Mouse (Mus musculus) heart, embryonic 12.5 days (tissue): ENCODE data around the gene Bhlha15. TPM values are rescaled to one million over a fixed set of nuclear protein-coding genes. Genes with fewer than 3 reads are reported as not detected.

ENCODE experiments used
- ATAC-seq: fragments of 200-750 bp; cut with Nextera tagmentation; 2 replicates; pipeline ENCODE4 v1.8.0; 2017; ENCODE audit warnings: moderate TSS enrichment, moderate library complexity; ENCODE audit not compliant: insufficient number of reproducible peaks, low FRiP score
- H3K27ac ChIP-seq: fragments of 300-500 bp; sonication (generic); 2 replicates; pipeline ENCODE4 v1.5.1; 2016; ENCODE audit warnings: mild to moderate bottlenecking, moderate library complexity; ENCODE audit not compliant: poor library complexity, severe bottlenecking
- H3K27me3 ChIP-seq: fragments of 300-500 bp; sonication (generic); replicated peaks from 2 replicates; pipeline ENCODE4 v1.6.1; 2016; ENCODE audit warnings: mild to moderate bottlenecking, moderate library complexity
- H3K36me3 ChIP-seq: fragments of 300-500 bp; sonication (generic); 2 replicates; pipeline ENCODE4 v1.6.1; 2016; ENCODE audit warnings: mild to moderate bottlenecking, moderate library complexity
- H3K4me1 ChIP-seq: fragments of 300-500 bp; sonication (generic); replicated peaks from 2 replicates; pipeline ENCODE4 v1.6.1; 2016; ENCODE audit warnings: mild to moderate bottlenecking
- H3K4me2 ChIP-seq: fragments of 300-500 bp; sonication (generic); 2 replicates; pipeline ENCODE4 v1.6.1; 2016; ENCODE audit warnings: mild to moderate bottlenecking, moderate library complexity
- H3K4me3 ChIP-seq: fragments of 300-500 bp; sonication (generic); 2 replicates; pipeline ENCODE4 v1.5.1; 2016; ENCODE audit warnings: mild to moderate bottlenecking
- H3K9ac ChIP-seq: fragments of 300-500 bp; sonication (generic); 2 replicates; pipeline ENCODE4 v1.6.1; 2016; ENCODE audit warnings: mild to moderate bottlenecking, moderate library complexity
- H3K9me3 ChIP-seq: fragments of 300-500 bp; sonication (generic); replicated peaks from 2 replicates; pipeline ENCODE4 v1.6.1; 2016; ENCODE audit warnings: mild to moderate bottlenecking, moderate library complexity
- WGBS: fragments of 180-500 bp; shearing (Covaris S2); methylation state at CpG from one replicate; pipeline ENCODE4 v1.1.7; 2016; 5-methylcytosine and 5-hydroxymethylcytosine counted together
- polyA plus RNA-seq: library from polyadenylated mRNA; unstranded; fragments of >200 nt; fragmentation: Nextera tagmentation; extraction: Ambion mirVana; gene quantifications from 2 replicates; pipeline ENCODE4 v1.2.1, GENCODE M21; 2016

The Bhlha15 gene
- polyA plus RNA-seq, 1 experiment from 2014 or later, result 0.46 TPM

GRCm38 (mm10) chr5:144192673-144193072 is 2.6 kb downstream of the Bhlha15 start:
- Histone ChIP-seq H3K4me2 (no peak overlapping the region), H3K9ac (no peak overlapping the region), H3K36me3 (peaks cover 9% of the 10 kb centered on the region; the same call in 1 of the 2 replicates), H3K27me3 (no peaks in the 10 kb centered on the region), H3K4me1 (peaks cover 33% of the 10 kb centered on the region), H3K4me3 (no peak overlapping the region), H3K27ac (no peak overlapping the region), H3K9me3 (no peaks in the 10 kb centered on the region)
- ATAC-seq, result no peak
- 62% methylated on average over 6 of the region's 6 CpGs for WGBS

DNA sequence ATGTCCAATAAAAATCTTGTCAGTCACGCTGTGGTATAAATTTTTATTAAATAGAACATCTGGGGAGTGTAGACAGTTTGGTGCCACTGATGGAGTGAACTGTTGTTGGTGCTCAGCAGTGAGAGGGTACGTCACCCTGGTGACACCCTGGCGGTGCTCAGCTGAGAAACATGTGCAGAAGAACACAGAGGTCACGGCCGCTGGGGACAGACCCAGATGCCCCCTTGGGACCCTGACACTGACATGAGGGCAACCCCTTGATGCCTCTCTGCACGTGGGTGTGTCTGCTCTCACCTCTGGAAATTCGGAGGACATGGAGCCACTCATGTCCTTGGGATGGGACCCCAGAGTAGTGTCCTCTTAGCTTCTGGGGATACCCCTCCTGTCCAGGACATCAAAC is 4.3 kb downstream of the Bhlha15 start:
- H3K4me3 ChIP-seq, result no peak overlapping the region
- no peaks in the 10 kb centered on the region for H3K9me3 ChIP-seq
- H3K27ac ChIP-seq, result no peak overlapping the region
- H3K36me3 ChIP-seq, result peaks cover 9% of the 10 kb centered on the region; the same call in 1 of the 2 replicates
- ATAC-seq, result no peak
- 82% methylated on average over 7 of the region's 7 CpGs for WGBS
- peaks cover 25% of the 10 kb centered on the region for H3K4me1 ChIP-seq
- H3K4me2 ChIP-seq, result no peak overlapping the region
- no peak overlapping the region for H3K9ac ChIP-seq
- H3K27me3 ChIP-seq, result no peaks in the 10 kb centered on the region

DNA sequence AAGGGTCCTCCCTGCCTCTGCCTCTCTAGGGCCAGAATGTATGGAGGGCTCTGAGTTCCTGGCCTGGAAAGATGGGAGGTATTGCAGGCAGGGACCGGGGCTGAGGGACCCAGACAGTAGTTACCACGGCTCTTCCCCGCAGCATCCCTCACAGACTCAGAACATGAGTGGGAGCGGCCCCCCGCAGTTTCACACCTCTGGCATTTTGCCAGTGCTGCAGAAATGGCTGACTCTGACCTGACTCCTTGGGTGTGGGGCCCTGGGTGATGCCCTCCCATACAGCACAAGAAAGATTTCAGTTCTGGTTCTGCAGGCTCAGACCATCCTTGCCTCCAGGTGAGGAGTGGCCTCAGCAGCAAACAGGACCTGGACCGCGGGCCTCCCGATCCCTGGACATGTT is 5.5 kb downstream of the Bhlha15 start:
- no peak overlapping the region for H3K4me3 ChIP-seq
- H3K36me3 ChIP-seq, result peaks cover 13% of the 10 kb centered on the region; the same call in 1 of the 2 replicates
- peaks cover 13% of the 10 kb centered on the region for H3K4me1 ChIP-seq
- no peak; the same call in 1 of the 2 replicates for ATAC-seq
- no peaks in the 10 kb centered on the region for H3K27me3 ChIP-seq
- H3K4me2 ChIP-seq, result no peak overlapping the region
- H3K9ac ChIP-seq, result no peak overlapping the region
- no peak overlapping the region for H3K27ac ChIP-seq
- H3K9me3 ChIP-seq, result no peaks in the 10 kb centered on the region
- WGBS, result 87% methylated on average over 8 of the region's 8 CpGs

DNA sequence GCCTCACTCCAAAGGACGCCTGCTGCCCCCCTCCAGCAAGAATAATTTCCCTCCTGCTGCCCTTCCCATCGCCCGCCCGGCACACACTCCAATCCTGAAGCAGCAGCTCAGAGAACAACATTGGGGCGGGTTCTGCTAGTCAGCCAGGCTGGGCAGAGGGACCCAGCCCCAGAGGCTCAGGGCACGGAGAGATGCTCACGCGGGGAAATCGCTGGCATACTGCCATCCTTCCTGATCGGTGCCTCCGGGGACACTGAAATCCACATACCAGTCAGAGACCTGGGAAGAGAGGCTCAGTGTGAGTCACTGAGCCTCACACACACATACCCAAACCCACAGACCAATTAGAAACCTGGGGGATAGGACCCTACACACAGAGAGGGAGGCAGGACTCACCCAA is 10.5 kb downstream of the Bhlha15 start:
- Histone ChIP-seq H3K27ac (no peak overlapping the region), H3K4me3 (no peak overlapping the region), H3K9ac (no peak overlapping the region), H3K4me2 (no peak overlapping the region), H3K4me1 (no peaks in the 10 kb centered on the region), H3K27me3 (no peaks in the 10 kb centered on the region), H3K36me3 (peaks cover 60% of the 10 kb centered on the region), H3K9me3 (peaks cover 6% of the 10 kb centered on the region)
- ATAC-seq, result no peak
- 79% methylated on average over 11 of the region's 11 CpGs for WGBS

DNA sequence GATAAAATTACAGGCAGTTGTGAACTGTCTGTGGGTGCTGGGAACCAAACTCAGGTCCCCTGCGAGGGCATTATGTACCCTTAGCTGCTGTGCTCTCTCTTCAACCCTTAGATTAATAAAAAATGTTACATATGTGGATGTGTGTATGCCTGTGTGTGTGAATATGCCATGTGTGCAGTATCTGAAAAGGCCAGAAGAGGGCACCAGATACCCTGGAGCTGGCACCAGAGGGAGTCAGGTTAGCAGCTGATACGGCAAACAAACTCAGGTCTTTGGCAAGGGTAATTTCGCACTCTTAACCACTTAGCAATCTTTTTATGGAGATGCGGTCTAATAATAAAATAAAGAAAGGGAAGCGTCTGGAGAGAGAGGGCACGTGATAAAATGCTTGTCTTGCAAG is 12.3 kb downstream of the Bhlha15 start:
- no peak for ATAC-seq
- 91% methylated on average over 6 of the region's 6 CpGs for WGBS
- no peak overlapping the region for H3K27ac ChIP-seq
- H3K27me3 ChIP-seq, result no peaks in the 10 kb centered on the region
- no peak overlapping the region for H3K9ac ChIP-seq
- peaks cover 71% of the 10 kb centered on the region for H3K36me3 ChIP-seq
- H3K9me3 ChIP-seq, result peaks cover 6% of the 10 kb centered on the region
- no peaks in the 10 kb centered on the region for H3K4me1 ChIP-seq
- no peak overlapping the region for H3K4me3 ChIP-seq
- H3K4me2 ChIP-seq, result no peak overlapping the region

DNA sequence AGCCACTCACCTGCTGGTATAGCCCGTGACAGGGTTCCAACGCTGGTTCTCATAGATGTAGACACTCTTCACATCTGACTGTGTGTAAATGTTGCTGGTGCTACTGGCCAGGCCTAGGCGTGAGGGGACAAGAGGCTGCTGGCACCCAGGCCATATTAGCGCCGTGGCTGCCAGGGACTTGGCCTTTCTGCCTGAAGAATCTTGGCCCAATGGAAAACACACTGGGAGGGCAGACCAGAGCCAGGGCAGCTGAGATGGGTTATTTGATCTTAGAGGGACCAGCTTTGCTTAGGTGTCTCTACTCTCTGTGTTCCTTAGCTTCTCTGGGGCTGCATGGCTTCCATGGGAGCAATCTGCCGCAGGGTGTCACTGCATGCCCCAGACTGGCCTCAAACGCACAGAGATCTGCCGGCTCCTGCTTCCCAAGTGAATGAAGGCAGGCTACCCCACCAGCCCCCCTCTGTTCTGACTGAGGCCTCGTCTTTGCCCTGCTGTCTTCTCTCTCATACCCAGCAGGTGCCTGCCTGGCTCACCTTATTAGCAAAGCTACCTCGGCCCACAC is 13.4 kb downstream of the Bhlha15 start:
- Histone ChIP-seq H3K36me3 (peaks cover 73% of the 10 kb centered on the region), H3K4me2 (no peak overlapping the region), H3K27ac (no peak overlapping the region), H3K9me3 (peaks cover 6% of the 10 kb centered on the region), H3K4me3 (no peak overlapping the region), H3K9ac (no peak overlapping the region), H3K4me1 (no peaks in the 10 kb centered on the region), H3K27me3 (no peaks in the 10 kb centered on the region)
- WGBS, result 88% methylated on average over 10 of the region's 10 CpGs
- ATAC-seq, result no peak

DNA sequence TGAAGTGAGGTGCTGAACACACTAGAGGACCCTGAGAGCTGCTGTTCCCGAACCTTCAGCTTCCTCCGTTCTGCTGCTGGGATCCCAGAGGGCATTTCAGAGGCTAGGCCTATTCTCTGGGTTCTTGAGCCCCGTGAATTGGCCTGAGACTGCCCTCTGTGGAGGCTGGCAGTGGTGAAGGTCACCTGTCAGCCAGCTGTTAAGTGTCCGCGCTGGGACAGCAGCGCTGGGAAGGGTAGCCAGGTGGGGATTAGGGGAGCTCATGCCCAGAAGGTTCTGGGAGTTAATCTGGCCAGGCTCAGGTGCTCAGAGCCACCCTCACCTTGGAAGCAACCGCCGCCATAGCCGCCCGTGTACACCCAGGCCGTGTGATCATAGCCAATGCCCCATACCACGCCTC is 14.2 kb downstream of the Bhlha15 start:
- H3K27ac ChIP-seq, result no peak overlapping the region
- no peak overlapping the region for H3K9ac ChIP-seq
- no peak overlapping the region for H3K4me2 ChIP-seq
- peaks cover 6% of the 10 kb centered on the region for H3K9me3 ChIP-seq
- H3K4me3 ChIP-seq, result no peak overlapping the region
- no peak for ATAC-seq
- no peaks in the 10 kb centered on the region for H3K4me1 ChIP-seq
- 88% methylated on average over 12 of the region's 12 CpGs for WGBS
- no peaks in the 10 kb centered on the region for H3K27me3 ChIP-seq
- peaks cover 75% of the 10 kb centered on the region for H3K36me3 ChIP-seq

DNA sequence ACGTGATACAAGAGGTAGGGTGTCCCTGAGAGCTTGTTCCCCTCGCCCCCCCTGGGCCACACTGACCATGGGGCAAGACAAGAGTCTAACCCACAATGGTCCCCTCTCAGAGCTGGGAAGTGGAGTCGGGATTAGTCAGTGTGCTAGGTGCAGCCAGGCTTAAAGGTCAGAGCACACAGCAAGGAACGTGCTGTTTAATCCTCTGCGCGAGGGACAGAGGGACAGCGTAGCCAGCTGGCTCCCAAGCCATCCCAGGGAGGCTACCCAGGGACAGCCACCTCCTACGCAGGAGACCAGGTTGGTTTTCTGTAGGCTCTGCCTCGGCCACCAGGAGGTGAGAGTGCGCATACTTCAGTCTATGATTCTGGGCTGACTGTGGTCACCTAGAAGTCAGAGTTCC is 14.8 kb downstream of the Bhlha15 start:
- peaks cover 80% of the 10 kb centered on the region for H3K36me3 ChIP-seq
- H3K4me2 ChIP-seq, result no peak overlapping the region
- ATAC-seq, result no peak
- no peak overlapping the region for H3K27ac ChIP-seq
- H3K27me3 ChIP-seq, result no peaks in the 10 kb centered on the region
- no peaks in the 10 kb centered on the region for H3K4me1 ChIP-seq
- no peak overlapping the region for H3K4me3 ChIP-seq
- WGBS, result 78% methylated on average over 10 of the region's 10 CpGs
- H3K9ac ChIP-seq, result no peak overlapping the region
- H3K9me3 ChIP-seq, result peaks cover 6% of the 10 kb centered on the region

- Histone ChIP-seq H3K4me1 (no peaks in the 10 kb centered on the region), H3K27me3 (no peaks in the 10 kb centered on the region), H3K4me2 (no peak overlapping the region), H3K9me3 (peaks cover 6% of the 10 kb centered on the region), H3K27ac (no peak overlapping the region), H3K36me3 (peaks cover 84% of the 10 kb centered on the region), H3K4me3 (no peak overlapping the region), H3K9ac (no peak overlapping the region)
- no peak for ATAC-seq
- WGBS, result 93% methylated on average over 15 of the region's 15 CpGs
Measured at GRCm38 (mm10) chr5:144206069-144206468, 16.0 kb downstream of the Bhlha15 start.

DNA sequence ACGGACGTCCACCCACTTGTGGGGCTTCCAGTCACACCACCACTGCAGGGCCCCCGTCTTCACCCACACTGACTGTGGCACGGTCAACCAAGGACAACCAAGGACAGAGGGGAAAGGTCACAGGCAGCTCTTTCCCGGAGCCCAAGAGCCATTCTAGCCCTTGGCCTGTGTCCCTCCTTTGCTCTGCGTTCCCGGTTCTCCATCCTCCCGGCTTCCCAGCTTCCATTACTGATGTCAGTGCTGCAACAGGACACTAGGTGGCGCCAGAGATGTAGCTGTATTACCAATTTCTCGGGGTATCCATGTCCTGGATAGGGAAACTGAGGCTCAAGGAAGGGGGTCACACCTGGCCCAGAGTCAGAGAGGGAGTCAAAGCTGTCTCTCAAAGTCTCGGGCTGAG is 17.4 kb downstream of the Bhlha15 start:
- H3K36me3 ChIP-seq, result peaks cover 84% of the 10 kb centered on the region
- peaks cover 1% of the 10 kb centered on the region for H3K9me3 ChIP-seq
- H3K4me1 ChIP-seq, result no peaks in the 10 kb centered on the region
- no peak overlapping the region for H3K4me3 ChIP-seq
- H3K27me3 ChIP-seq, result no peaks in the 10 kb centered on the region
- ATAC-seq, result no peak
- H3K9ac ChIP-seq, result no peak overlapping the region
- no peak overlapping the region for H3K4me2 ChIP-seq
- no peak overlapping the region for H3K27ac ChIP-seq
- WGBS, result 45% methylated on average over 11 of the region's 11 CpGs

- H3K27me3 ChIP-seq, result no peaks in the 10 kb centered on the region
- no peak overlapping the region for H3K9ac ChIP-seq
- no peaks in the 10 kb centered on the region for H3K9me3 ChIP-seq
- no peak overlapping the region for H3K27ac ChIP-seq
- ATAC-seq, result no peak
- H3K4me1 ChIP-seq, result no peaks in the 10 kb centered on the region
- no peak overlapping the region for H3K4me3 ChIP-seq
- no peak overlapping the region for H3K4me2 ChIP-seq
- peaks cover 75% of the 10 kb centered on the region for H3K36me3 ChIP-seq
- WGBS, result 25% methylated on average over 7 of the region's 7 CpGs
Measured at GRCm38 (mm10) chr5:144214453-144214852, 24.4 kb downstream of the Bhlha15 start.

DNA sequence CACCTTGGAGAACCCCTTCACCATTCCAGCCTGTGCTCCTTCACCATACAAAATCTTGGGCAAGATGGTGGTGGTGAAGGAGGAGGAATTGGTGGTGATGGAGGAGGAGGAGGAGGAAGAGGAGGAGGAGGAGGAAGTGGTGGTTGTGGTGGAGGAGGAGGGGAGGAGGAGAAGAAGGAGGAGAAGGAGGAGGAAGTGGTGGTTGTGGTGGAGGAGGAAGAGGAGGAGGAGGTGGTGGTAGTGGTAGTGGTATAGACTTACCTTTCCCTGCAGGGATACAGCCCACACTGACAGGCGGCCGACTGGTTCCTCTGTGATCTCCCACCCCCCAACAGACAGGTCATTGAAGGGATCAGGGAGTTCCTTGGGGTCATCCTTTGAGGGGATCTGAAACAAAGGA is 25.9 kb downstream of the Bhlha15 start:
- Histone ChIP-seq H3K27ac (no peak overlapping the region), H3K4me3 (no peak overlapping the region), H3K4me2 (no peak overlapping the region), H3K9ac (no peak overlapping the region), H3K27me3 (no peaks in the 10 kb centered on the region), H3K4me1 (no peaks in the 10 kb centered on the region), H3K36me3 (peaks cover 60% of the 10 kb centered on the region), H3K9me3 (no peaks in the 10 kb centered on the region)
- ATAC-seq, result no peak
- WGBS, result 95% methylated on average over 2 of the region's 2 CpGs
